Mouse (Mus musculus) liver, adult 2 months (tissue): ENCODE measurements at regions not wholly inside any gene's neighbourhood (a gene's known extent, or its start where the extent isn't known, plus 50 kb on each side); places are given as distances from the start of the nearest gene placed in this dataset.
A peak's percentile ranks its signal among the peaks of the same experiment; 100 is the strongest.

ENCODE experiments used
- DNase-seq: peaks from one replicate; pipeline ENCODE4 v3.0.0-alpha.2; 2011; ENCODE audit warnings: low read depth, low spot score; ENCODE audit errors: extremely low read depth
- H3K27ac ChIP-seq: fragments of 200-500 bp; replicated peaks from 2 replicates; pipeline ENCODE4 v1.5.1; 2012; ENCODE audit warnings: low read depth, mild to moderate bottlenecking, control low read depth, inconsistent platforms, low read length; ENCODE audit not compliant: insufficient read depth
- H3K27me3 ChIP-seq: fragments of 200-500 bp; 2 replicates; pipeline ENCODE4 v1.6.1; 2012; ENCODE audit warnings: mild to moderate bottlenecking, moderate library complexity, low read length, inconsistent platforms; ENCODE audit not compliant: control insufficient read depth, insufficient read depth
- H3K36me3 ChIP-seq: fragments of 200-500 bp; 2 replicates; pipeline ENCODE4 v1.6.1; 2012; ENCODE audit warnings: low read length, inconsistent platforms; ENCODE audit not compliant: control insufficient read depth, insufficient read depth
- H3K4me1 ChIP-seq: fragments of 200-500 bp; 2 replicates; pipeline ENCODE4 v1.6.1; 2011; ENCODE audit warnings: low read length; ENCODE audit not compliant: control insufficient read depth, insufficient read depth
- H3K4me3 ChIP-seq: fragments of 200-500 bp; 2 replicates; pipeline ENCODE4 v1.5.1; 2011; ENCODE audit warnings: low read depth, mild to moderate bottlenecking, control low read depth, low read length, moderate library complexity; ENCODE audit not compliant: insufficient read depth
- H3K79me2 ChIP-seq: fragments of 200-500 bp; 2 replicates; pipeline ENCODE4 v1.6.1; 2012; ENCODE audit warnings: inconsistent platforms, mild to moderate bottlenecking, low read length, moderate library complexity; ENCODE audit not compliant: control insufficient read depth, insufficient read depth
- H3K9ac ChIP-seq: fragments of 200-500 bp; 2 replicates; pipeline ENCODE4 v1.6.1; 2012; ENCODE audit warnings: low read depth, mild to moderate bottlenecking, control low read depth, inconsistent platforms, low read length
- CTCF ChIP-seq: fragments of 200-500 bp; IDR thresholded peaks from 2 replicates; pipeline ENCODE4 v1.5.1; 2011; ENCODE audit warnings: low read depth, low read length, control low read depth
- POLR2A ChIP-seq: fragments of 200-500 bp; IDR thresholded peaks from 2 replicates; pipeline ENCODE4 v1.6.1; 2011; ENCODE audit warnings: low read length, control low read depth; ENCODE audit not compliant: insufficient read depth; ENCODE audit errors: extremely low read depth
- WGBS: fragments of 180-500 bp; shearing (Covaris S2); methylation state at CpG from one replicate; pipeline ENCODE4 v1.1.7; 2018; 5-methylcytosine and 5-hydroxymethylcytosine counted together

DNA sequence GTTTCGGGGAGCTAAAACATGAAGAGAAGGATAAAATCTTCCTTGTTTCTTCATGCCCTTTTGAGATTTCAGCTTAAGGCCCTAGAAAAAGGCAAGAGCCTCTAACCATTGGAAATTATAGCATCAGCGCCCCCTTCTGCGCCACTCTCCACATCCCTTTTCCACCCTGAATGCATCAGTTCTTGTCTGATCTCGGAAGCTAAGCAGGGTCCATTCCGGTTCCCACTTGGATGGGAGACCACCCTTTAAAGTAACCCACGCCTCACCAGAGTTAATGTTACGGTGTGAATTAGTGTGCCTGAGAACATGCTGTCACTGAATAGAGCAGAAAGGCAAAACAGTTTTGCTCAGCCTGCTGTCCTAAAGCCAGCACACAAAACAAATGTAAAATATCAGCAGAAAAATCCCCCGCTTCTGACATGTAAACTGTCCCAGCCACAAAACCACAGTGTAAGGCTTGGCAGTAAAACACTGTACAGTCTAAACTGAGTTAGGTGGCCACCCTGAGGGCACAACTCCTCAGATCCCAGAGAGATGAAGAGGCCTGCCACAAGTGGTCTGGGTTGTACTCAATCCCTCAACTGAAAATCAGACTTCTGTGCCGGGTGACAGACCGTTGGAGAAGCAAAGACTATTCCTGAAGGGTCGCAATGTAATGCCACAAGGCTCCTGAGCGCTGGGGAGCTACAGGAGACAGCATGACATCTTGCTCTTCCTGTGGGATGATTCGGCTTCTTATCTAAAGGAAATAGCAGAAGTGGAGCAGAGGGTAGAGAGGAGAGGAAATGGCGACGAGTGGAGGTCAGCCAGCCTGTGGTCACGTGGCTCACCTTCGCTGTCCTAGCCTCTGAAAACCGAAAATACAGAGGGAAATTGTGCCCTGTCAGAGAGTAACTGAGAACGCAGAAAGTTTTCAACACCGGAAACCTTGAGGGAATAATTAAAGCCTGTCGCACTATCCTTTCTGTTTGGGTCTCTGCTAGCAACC is 176.2 kb downstream of the Kctd12 start:
- Histone ChIP-seq H3K27ac (peak overlapping the region; percentile 69), H3K27me3 (no peaks in the 10 kb centered on the region)
- WGBS, result 51% methylated on average over 21 of the region's 21 CpGs

DNA sequence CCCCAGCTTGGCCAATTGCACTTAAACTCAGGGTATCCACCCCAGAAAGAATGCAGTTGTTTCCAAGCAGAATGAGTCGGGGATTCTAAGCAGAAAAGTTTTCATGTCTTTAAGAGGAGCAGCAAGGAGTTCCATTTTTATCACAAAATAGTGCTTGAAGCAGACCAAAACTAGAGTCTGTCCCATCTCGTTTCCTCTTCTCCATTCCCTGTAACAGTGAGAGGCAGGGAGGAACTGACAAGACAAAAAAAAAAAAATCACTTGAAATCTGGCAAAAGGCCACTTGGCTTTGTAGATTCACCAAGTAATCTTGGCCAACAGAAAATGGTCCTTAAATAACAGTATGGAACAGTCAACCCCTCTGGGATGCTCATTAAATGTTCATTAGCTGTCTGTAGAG is 186.8 kb downstream of the Kctd12 start:
- TF ChIP-seq CTCF (no peak), POLR2A (no peak)
- no peaks in the 10 kb centered on the region; the same call in 1 of the 2 replicates for H3K27me3 ChIP-seq
- H3K79me2 ChIP-seq, result no peaks in the 10 kb centered on the region
- 48% methylated on average over 2 of the region's 2 CpGs for WGBS
- H3K27ac ChIP-seq, result no peak overlapping the region
- no peaks in the 10 kb centered on the region for H3K36me3 ChIP-seq
- no peak overlapping the region for H3K4me3 ChIP-seq
- peak; percentile 24 for DNase-seq
- H3K9ac ChIP-seq, result no peak overlapping the region
- no peaks in the 10 kb centered on the region for H3K4me1 ChIP-seq

More for the DNA sequence above, 176.2 kb downstream of the Kctd12 start:
- DNase-seq, result peak; percentile 41
- Histone ChIP-seq H3K4me3 (no peak overlapping the region; the same call in 1 of the 2 replicates), H3K36me3 (no peaks in the 10 kb centered on the region), H3K4me1 (no peaks in the 10 kb centered on the region), H3K9ac (no peak overlapping the region), H3K79me2 (no peaks in the 10 kb centered on the region)
- no peak for TF ChIP-seq CTCF
- no peak for TF ChIP-seq POLR2A

DNA sequence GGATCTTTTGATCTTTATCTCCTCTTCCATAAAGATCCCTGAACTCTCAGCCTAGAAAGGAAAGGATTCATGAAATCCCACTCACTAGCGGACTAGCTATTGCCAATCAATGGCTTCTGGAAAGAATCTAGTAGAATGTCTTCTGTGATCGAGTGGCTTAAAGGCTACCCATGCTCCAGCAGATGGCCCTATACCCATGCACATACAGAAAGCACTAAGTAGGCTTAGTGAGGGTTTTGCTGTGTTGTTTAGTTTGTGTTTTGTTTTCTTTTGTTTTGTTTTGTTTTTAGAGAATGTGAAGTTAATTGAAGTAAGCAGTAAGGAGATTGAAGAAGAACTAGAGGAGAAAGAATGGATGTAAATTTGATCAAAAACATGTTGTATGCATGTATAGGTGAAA is 187.5 kb downstream of the Kctd12 start:
- Histone ChIP-seq H3K27ac (no peak overlapping the region), H3K4me3 (no peak overlapping the region), H3K4me1 (no peaks in the 10 kb centered on the region), H3K79me2 (no peaks in the 10 kb centered on the region), H3K36me3 (no peaks in the 10 kb centered on the region), H3K27me3 (no peaks in the 10 kb centered on the region; the same call in 1 of the 2 replicates), H3K9ac (no peak overlapping the region)
- TF ChIP-seq POLR2A (no peak), CTCF (no peak)
- WGBS, result 77% methylated on average over 2 of the region's 2 CpGs
- no peak for DNase-seq

DNA sequence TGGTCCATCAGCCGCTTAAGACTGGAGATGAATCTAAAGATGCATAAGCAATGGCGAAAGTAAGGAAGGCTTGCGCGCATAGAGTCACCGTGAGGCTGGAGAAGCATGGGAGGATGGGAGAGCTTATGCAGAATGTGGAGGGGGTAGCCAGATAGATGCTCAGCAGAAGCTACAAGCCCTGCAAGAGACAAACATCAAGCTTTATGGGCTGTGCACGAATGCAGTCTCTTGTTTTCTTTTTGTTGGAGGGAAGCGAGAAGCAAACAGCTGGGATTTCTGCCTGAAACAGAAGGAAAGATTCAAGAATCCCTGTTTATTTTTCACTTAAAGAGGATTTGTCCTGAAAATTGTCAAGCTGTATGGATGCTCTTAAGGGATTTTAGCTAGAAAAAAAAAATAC is 188.7 kb downstream of the Kctd12 start:
- H3K79me2 ChIP-seq, result no peaks in the 10 kb centered on the region
- WGBS, result 90% methylated on average over 7 of the region's 7 CpGs
- no peaks in the 10 kb centered on the region; the same call in 1 of the 2 replicates for H3K27me3 ChIP-seq
- TF ChIP-seq POLR2A (no peak), CTCF (no peak)
- no peaks in the 10 kb centered on the region for H3K36me3 ChIP-seq
- DNase-seq, result no peak
- no peak overlapping the region for H3K4me3 ChIP-seq
- no peak overlapping the region for H3K9ac ChIP-seq
- no peak overlapping the region for H3K27ac ChIP-seq
- H3K4me1 ChIP-seq, result no peaks in the 10 kb centered on the region

DNA sequence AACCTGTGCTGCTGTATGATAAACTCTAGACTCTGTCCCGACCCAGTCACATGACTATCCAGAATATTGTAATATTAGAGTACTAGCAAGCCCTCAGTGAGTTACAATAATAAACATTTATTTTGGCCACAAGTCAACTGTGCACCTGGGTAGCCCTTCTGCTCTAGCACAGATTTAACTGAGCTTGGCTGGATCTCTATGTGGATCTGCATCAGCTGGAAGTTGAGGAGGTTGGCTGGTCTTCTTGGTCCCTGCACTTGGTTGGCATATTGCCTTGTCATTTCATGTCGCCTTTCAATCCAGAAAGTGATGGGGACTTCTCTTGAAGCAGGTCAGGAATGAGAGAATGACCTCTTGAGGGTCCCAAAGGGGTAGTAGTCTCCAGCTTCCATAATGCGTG is 191.5 kb downstream of the Kctd12 start:
- no peak for TF ChIP-seq POLR2A
- no peaks in the 10 kb centered on the region for H3K36me3 ChIP-seq
- H3K27ac ChIP-seq, result no peak overlapping the region
- no peaks in the 10 kb centered on the region; the same call in 1 of the 2 replicates for H3K27me3 ChIP-seq
- no peak overlapping the region for H3K4me3 ChIP-seq
- peak; percentile 47 for DNase-seq
- H3K9ac ChIP-seq, result no peak overlapping the region
- WGBS, result 69% methylated on average over 3 of the region's 3 CpGs
- no peaks in the 10 kb centered on the region for H3K79me2 ChIP-seq
- no peaks in the 10 kb centered on the region for H3K4me1 ChIP-seq

DNA sequence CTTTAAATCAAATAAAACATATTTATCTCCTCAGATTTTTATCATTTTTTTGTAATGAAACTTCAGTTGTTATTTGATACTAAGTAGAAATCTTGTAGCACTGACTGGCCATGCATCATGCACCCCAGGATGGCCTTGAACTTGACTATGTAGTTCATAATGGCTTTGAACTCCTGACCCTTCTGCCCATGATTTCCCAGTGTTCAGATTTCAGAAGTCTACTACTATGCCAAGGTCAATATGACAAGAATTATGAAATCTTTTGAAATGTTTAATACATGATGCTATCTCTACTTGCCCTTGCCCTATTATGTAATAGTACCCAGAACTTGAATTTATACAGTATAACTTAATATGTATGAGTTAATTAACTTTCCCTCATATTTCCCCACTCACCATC is 200.2 kb downstream of the Kctd12 start:
- TF ChIP-seq POLR2A (no peak), CTCF (no peak)
- no peak overlapping the region for H3K4me3 ChIP-seq
- H3K27me3 ChIP-seq, result peaks cover 7% of the 10 kb centered on the region; the same call in 1 of the 2 replicates
- DNase-seq, result peak; percentile 68
- H3K4me1 ChIP-seq, result no peaks in the 10 kb centered on the region
- H3K36me3 ChIP-seq, result no peaks in the 10 kb centered on the region
- no peak overlapping the region for H3K9ac ChIP-seq
- no peaks in the 10 kb centered on the region for H3K79me2 ChIP-seq
- H3K27ac ChIP-seq, result no peak overlapping the region
